Comparison of ENCODE assay signal across 10 mouse cellular contexts in the genomic region with DNA sequence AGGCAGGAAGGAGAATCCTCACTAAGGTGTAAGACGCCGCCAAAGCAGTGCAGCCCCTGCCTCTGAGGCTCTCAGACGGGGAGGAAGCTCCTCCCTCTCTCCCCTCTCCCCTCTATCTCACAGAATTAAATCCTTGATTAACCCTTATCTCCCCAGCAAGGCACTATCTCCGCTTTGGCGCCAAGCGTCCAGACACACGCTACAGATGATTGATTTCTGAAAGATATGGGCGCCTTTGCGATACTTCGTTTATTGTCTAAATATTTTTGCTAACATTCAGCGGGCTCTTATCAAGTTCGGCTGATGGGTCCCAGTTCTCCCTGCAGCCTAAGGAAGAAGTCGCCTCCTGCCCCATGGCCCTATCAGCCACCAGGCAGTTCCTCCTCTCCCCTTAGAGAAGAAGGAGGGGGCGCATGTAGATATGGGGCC. TPM values are rescaled to one million over a fixed set of nuclear protein-coding genes. Genes with fewer than 3 reads are reported as not detected.
DNase-seq lines count a peak whose midpoint lies in the region; ATAC-seq and TF ChIP-seq lines count a peak whose summit lies in the region.
"Had no signal": no experiment of that assay in that cellular context is flagged by ENCODE, and none has a peak within 500 bp of the region (broad histone marks: within the 10 kb centered on the region; RNA-seq: fewer than 3 reads in every experiment).

No protein-coding gene starts in this region.

- no peak for TF ChIP-seq EP300 in liver, postnatal 0 days (IDR thresholded peaks at IDR 0.05; ENCODE audit: low read depth)

- no peak overlapping the region for H3K4me2 ChIP-seq in heart, embryonic 16.5 days (ENCODE audit: low read depth, low read length)
- H3K4me2 ChIP-seq in forebrain, postnatal 0 days (ENCODE audit: low read depth): peak overlapping the region; percentile 10
- H3K4me2 ChIP-seq in liver, postnatal 0 days (ENCODE audit: low read depth, low read length): peak overlapping the region; percentile 19
- H3K4me2 ChIP-seq: embryonic facial prominence, embryonic 15.5 days had no signal

- no peaks in the 10 kb centered on the region for H3K9me3 ChIP-seq in heart, embryonic 16.5 days (replicated peaks; ENCODE audit: control insufficient read depth, low read length)
- H3K9me3 ChIP-seq in forebrain, postnatal 0 days (ENCODE audit: low read length): no peaks in the 10 kb centered on the region
- H3K9me3 ChIP-seq in liver, postnatal 0 days (ENCODE audit: low read length): no peaks in the 10 kb centered on the region
- H3K9me3 ChIP-seq: embryonic facial prominence, embryonic 15.5 days had no signal

- H3K9ac ChIP-seq in heart, embryonic 16.5 days (ENCODE audit: low read length): no peak overlapping the region
- H3K9ac ChIP-seq in forebrain, postnatal 0 days: no peak overlapping the region
- no peak overlapping the region for H3K9ac ChIP-seq in liver, postnatal 0 days (replicated peaks)
- H3K9ac ChIP-seq: embryonic facial prominence, embryonic 15.5 days had no signal

- H3K4me3 ChIP-seq in heart, embryonic 16.5 days (ENCODE audit: low read length): no peak overlapping the region
- no peak overlapping the region for H3K4me3 ChIP-seq in forebrain, postnatal 0 days (ENCODE audit: low read depth, low read length)
- H3K4me3 ChIP-seq in liver, postnatal 0 days (ENCODE audit: low read depth, low read length): no peak overlapping the region
- H3K4me3 ChIP-seq: embryonic facial prominence, embryonic 15.5 days had no signal

- peak overlapping the region; percentile 3; the same call in 1 of the 2 replicates for H3K27ac ChIP-seq in heart, embryonic 16.5 days (ENCODE audit: low read length)
- no peak overlapping the region for H3K27ac ChIP-seq in forebrain, postnatal 0 days (ENCODE audit: low read depth, low read length)
- peak overlapping the region; percentile 37; the same call in 1 of the 2 replicates for H3K27ac ChIP-seq in liver, postnatal 0 days (ENCODE audit: low read depth)
- H3K27ac ChIP-seq: embryonic facial prominence, embryonic 15.5 days had no signal

- no peak for TF ChIP-seq CTCF in forebrain, postnatal 0 days (IDR thresholded peaks at IDR 0.05; ENCODE audit: low read depth)
- no peak for TF ChIP-seq CTCF in liver, postnatal 0 days (IDR thresholded peaks at IDR 0.05; ENCODE audit: low read depth)

- WGBS in heart, embryonic 16.5 days: 40% methylated on average over 14 of the region's 14 CpGs
- WGBS in forebrain, postnatal 0 days: 15% methylated on average over 14 of the region's 14 CpGs
- WGBS in liver, postnatal 0 days (ENCODE audit: insufficient replicate concordance): 51% methylated on average over 14 of the region's 14 CpGs

- H3K27me3 ChIP-seq in heart, embryonic 16.5 days (ENCODE audit: control insufficient read depth, insufficient read depth, low read length): no peaks in the 10 kb centered on the region
- no peaks in the 10 kb centered on the region for H3K27me3 ChIP-seq in forebrain, postnatal 0 days (ENCODE audit: insufficient read depth, low read length)
- no peaks in the 10 kb centered on the region for H3K27me3 ChIP-seq in liver, postnatal 0 days (ENCODE audit: insufficient read depth, low read length)
- H3K27me3 ChIP-seq: embryonic facial prominence, embryonic 15.5 days had no signal

- ATAC-seq in heart, embryonic 16.5 days (replicated peaks; ENCODE audit: extremely low read depth, insufficient read depth, low FRiP score): no peak
- no peak for ATAC-seq in forebrain, postnatal 0 days
- no peak for ATAC-seq in liver, postnatal 0 days
- ATAC-seq: CD4-positive, CD25-positive, alpha-beta regulatory T cell, adult 4 months had no signal

- no peak for DNase-seq in heart, postnatal 4 days
- DNase-seq in ZHBTc4 (ENCODE audit: low read depth, low spot score): peak; percentile 24
- DNase-seq in forebrain, postnatal 0 days: no peak
- no peak for DNase-seq in liver, postnatal 0 days
- no peak for DNase-seq in left cerebral cortex, adult 11 months (ENCODE audit: low spot score)
- DNase-seq in cerebellum, adult 18-20 months: no peak
- DNase-seq in right cerebral cortex, postnatal 10 days (ENCODE audit: low spot score in 2 of 2): no peak

- peaks cover 72% of the 10 kb centered on the region for H3K4me1 ChIP-seq in heart, embryonic 16.5 days (ENCODE audit: control insufficient read depth, insufficient read depth, low read length)
- no peaks in the 10 kb centered on the region for H3K4me1 ChIP-seq in forebrain, postnatal 0 days (ENCODE audit: insufficient read depth)
- H3K4me1 ChIP-seq in liver, postnatal 0 days (ENCODE audit: insufficient read depth): peaks cover 85% of the 10 kb centered on the region

- H3K36me3 ChIP-seq in heart, embryonic 16.5 days (ENCODE audit: control insufficient read depth, insufficient read depth): no peaks in the 10 kb centered on the region; the same call in 1 of the 2 replicates
- no peaks in the 10 kb centered on the region for H3K36me3 ChIP-seq in forebrain, postnatal 0 days (ENCODE audit: insufficient read depth)
- peaks cover 47% of the 10 kb centered on the region for H3K36me3 ChIP-seq in liver, postnatal 0 days (replicated peaks; ENCODE audit: insufficient read depth, low read length)
- H3K36me3 ChIP-seq: embryonic facial prominence, embryonic 15.5 days had no signal

RNA-seq across cellular contexts. Expression of a gene that starts 34.4 kb away (rescaled TPM):
- polyA plus RNA-seq in heart, embryonic 16.5 days (2015; fragmentation: Nextera tagmentation; extraction: Ambion mirVana): not detected in 2 replicates
- total RNA-seq in heart, postnatal 4 days (2021): not detected
- 0.77 TPM in 1 of 2 replicates, not detected in the other for total RNA-seq in forebrain, postnatal 0 days (2014; rRNA removed)
- polyA plus RNA-seq in forebrain, postnatal 0 days (2015; fragmentation: Nextera tagmentation; extraction: Ambion mirVana): 0.27 TPM in 1 of 2 replicates, not detected in the other
- polyA plus RNA-seq in liver, postnatal 0 days (2015; fragmentation: Nextera tagmentation; extraction: Ambion mirVana): not detected in 2 replicates
- polyA plus RNA-seq: CD4-positive, CD25-positive, alpha-beta regulatory T cell, adult 4 months had no signal

RNA-seq across cellular contexts. Expression of a gene that starts 44.2 kb away (rescaled TPM):
- 2.9 and 3.1 TPM in 2 replicates for polyA plus RNA-seq in heart, embryonic 16.5 days (2015; fragmentation: Nextera tagmentation; extraction: Ambion mirVana)
- 10 to 100 TPM; 45.7 to 47.0 TPM for total RNA-seq in heart, postnatal 4 days (2021)
- total RNA-seq in forebrain, postnatal 0 days (2014; rRNA removed): 9.5 and 10.1 TPM in 2 replicates
- 0.87 and 1.1 TPM in 2 replicates for polyA plus RNA-seq in forebrain, postnatal 0 days (2015; fragmentation: Nextera tagmentation; extraction: Ambion mirVana)
- polyA plus RNA-seq in liver, postnatal 0 days (2015; fragmentation: Nextera tagmentation; extraction: Ambion mirVana): 5.7 and 6.9 TPM in 2 replicates

RNA-seq across cellular contexts. Expression of a gene that starts 50.3 kb away (rescaled TPM):
- polyA plus RNA-seq in heart, embryonic 16.5 days (2015; fragmentation: Nextera tagmentation; extraction: Ambion mirVana): 28.2 and 28.7 TPM in 2 replicates
- total RNA-seq in heart, postnatal 4 days (2021): 10 to 100 TPM; 28.4 to 31.1 TPM
- total RNA-seq in forebrain, postnatal 0 days (2014; rRNA removed): 38.1 and 40.9 TPM in 2 replicates
- polyA plus RNA-seq in forebrain, postnatal 0 days (2015; fragmentation: Nextera tagmentation; extraction: Ambion mirVana): 23.8 and 27.3 TPM in 2 replicates
- 12.8 and 15.6 TPM in 2 replicates for polyA plus RNA-seq in liver, postnatal 0 days (2015; fragmentation: Nextera tagmentation; extraction: Ambion mirVana)
